Mouse (Mus musculus) common myeloid progenitor, adult 5-6 weeks (primary cell): Measurements from ENCODE around the gene Lctl. TPM values are rescaled to one million over a fixed set of nuclear protein-coding genes. Genes with fewer than 3 reads are reported as not detected.

ENCODE experiments used
- ATAC-seq: replicated peaks from 2 replicates; pipeline ENCODE4 v1.8.0; 2016; ENCODE audit warnings: low read depth, mild to moderate bottlenecking, moderate TSS enrichment, inconsistent platforms; ENCODE audit not compliant: poor library complexity, severe bottlenecking
- total RNA-seq: library from RNA; stranded (forward); fragments of 200-1000, 187-1606 nt; gene quantifications from 2 replicates; pipeline ENCODE4 v1.2.3, GENCODE M21; 2017

The Lctl gene
- total RNA-seq = 0.18 TPM in 1 of 2 replicates, not detected in the other

- ATAC-seq = no peak
Observed at GRCm38 (mm10) chr9:64116876-64117275, at the start of gene Lctl. Gene Lctl (plus strand): TSS chr9:64117147.

- ATAC-seq = no peak
Observed at GRCm38 (mm10) chr9:64067787-64068186, 49.2 kb upstream of the Lctl start.

GRCm38 (mm10) chr9:64068571-64068970, 48.4 kb upstream of the Lctl start:
- no peak for ATAC-seq

- ATAC-seq = no peak
Observed at GRCm38 (mm10) chr9:64069131-64069530, 47.8 kb upstream of the Lctl start.

GRCm38 (mm10) chr9:64070674-64071073, 46.3 kb upstream of the Lctl start:
- no peak for ATAC-seq

GRCm38 (mm10) chr9:64074831-64075230, 42.1 kb upstream of the Lctl start:
- ATAC-seq = no peak

GRCm38 (mm10) chr9:64076412-64076811, 40.5 kb upstream of the Lctl start:
- no peak for ATAC-seq

- peak; percentile 92 for ATAC-seq
Observed at GRCm38 (mm10) chr9:64078386-64078792, 38.6 kb upstream of the Lctl start.

- no peak for ATAC-seq
Observed at GRCm38 (mm10) chr9:64079922-64080321, 37.0 kb upstream of the Lctl start.

GRCm38 (mm10) chr9:64084231-64084630, 32.7 kb upstream of the Lctl start:
- ATAC-seq = no peak

GRCm38 (mm10) chr9:64084661-64085399, 32.1 kb upstream of the Lctl start:
- ATAC-seq = peak; percentile 46

- no peak for ATAC-seq
Observed at GRCm38 (mm10) chr9:64085976-64086375, 31.0 kb upstream of the Lctl start.

- ATAC-seq = no peak
Observed at GRCm38 (mm10) chr9:64086543-64086942, 30.4 kb upstream of the Lctl start.

- peak; percentile 58; the same call in 1 of the 2 replicates for ATAC-seq
Observed at GRCm38 (mm10) chr9:64087461-64088235, 29.3 kb upstream of the Lctl start.

- ATAC-seq = no peak
Observed at GRCm38 (mm10) chr9:64088346-64088745, 28.6 kb upstream of the Lctl start.

- ATAC-seq = peak; percentile 71
Observed at GRCm38 (mm10) chr9:64089004-64089403, 27.9 kb upstream of the Lctl start.

- ATAC-seq = no peak
Observed at GRCm38 (mm10) chr9:64094083-64094482, 22.9 kb upstream of the Lctl start.

- no peak for ATAC-seq
Observed at GRCm38 (mm10) chr9:64098282-64098681, 18.7 kb upstream of the Lctl start.

GRCm38 (mm10) chr9:64100442-64100841, 16.5 kb upstream of the Lctl start:
- ATAC-seq = peak; percentile 83

- peak; percentile 76 for ATAC-seq
Observed at GRCm38 (mm10) chr9:64105301-64105700, 11.6 kb upstream of the Lctl start.

GRCm38 (mm10) chr9:64110502-64110901, 6.4 kb upstream of the Lctl start:
- no peak for ATAC-seq
